9 mouse cellular contexts compared by ENCODE assay signal in the genomic region with DNA sequence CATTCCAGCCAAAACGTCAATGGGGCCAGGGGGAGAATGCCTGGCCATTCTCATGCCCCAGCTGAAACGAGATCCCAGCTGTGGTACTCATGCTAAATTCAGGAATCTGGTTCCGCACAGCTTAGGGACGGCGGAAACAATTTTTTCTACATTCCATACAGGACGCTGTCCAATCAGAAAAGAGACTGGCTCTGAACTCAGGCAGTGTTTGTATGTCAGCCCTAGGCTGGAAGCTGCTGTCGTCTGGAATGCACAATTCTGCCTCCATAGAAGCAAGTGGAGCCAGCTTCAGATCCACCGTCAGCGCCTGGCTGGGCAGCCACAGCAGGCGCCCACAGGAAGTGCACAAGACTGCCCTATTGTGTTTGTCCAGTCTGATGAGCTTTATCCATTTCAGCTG. TPM values are rescaled to one million over a fixed set of nuclear protein-coding genes. Genes with fewer than 3 reads are reported as not detected.
DNase-seq lines count a peak whose midpoint lies in the region; ATAC-seq lines count a peak whose summit lies in the region.
"Had no signal": no experiment of that assay in that cellular context is flagged by ENCODE, and none has a peak within 500 bp of the region (broad histone marks: within the 10 kb centered on the region; RNA-seq: fewer than 3 reads in every experiment).

No protein-coding gene starts in this region.

- no peak for DNase-seq in heart, embryonic 10.5 days (ENCODE audit: low spot score)
- DNase-seq in heart, adult 8-10 months (ENCODE audit: low spot score): no peak
- DNase-seq in heart, postnatal 4 days: peak; percentile 58
- no peak for DNase-seq in left cerebral cortex, postnatal 10 days (ENCODE audit: extremely low spot score in 1 of 2, low spot score in 2 of 2)
- no peak for DNase-seq in layer of hippocampus, postnatal 10 days (ENCODE audit: low spot score in 2 of 2)
- no peak for DNase-seq in right cerebral cortex, postnatal 14 days

- H3K9me3 ChIP-seq in heart, embryonic 10.5 days: no peaks in the 10 kb centered on the region
- no peaks in the 10 kb centered on the region for H3K9me3 ChIP-seq in limb, embryonic 15.5 days
- H3K9me3 ChIP-seq in neural tube, embryonic 15.5 days (replicated peaks): no peaks in the 10 kb centered on the region

- intact Hi-C loops in left cerebral cortex, postnatal 10 days (cut with DNase I): no loop called here

- ATAC-seq in limb, embryonic 15.5 days (ENCODE audit: insufficient number of reproducible peaks, low FRiP score, low TSS enrichment, low read depth): peak; percentile 81
- ATAC-seq in neural tube, embryonic 15.5 days (ENCODE audit: low FRiP score): no peak

- H3K9ac ChIP-seq in limb, embryonic 15.5 days: no peak overlapping the region
- H3K9ac ChIP-seq in neural tube, embryonic 15.5 days (replicated peaks): no peak overlapping the region

- H3K4me3 ChIP-seq in heart, embryonic 10.5 days: no peak overlapping the region
- H3K4me3 ChIP-seq in limb, embryonic 15.5 days: no peak overlapping the region
- no peak overlapping the region for H3K4me3 ChIP-seq in neural tube, embryonic 15.5 days (replicated peaks)

- H3K27ac ChIP-seq in heart, embryonic 10.5 days: peak overlapping the region; percentile 59
- peak overlapping the region; percentile 79 for H3K27ac ChIP-seq in limb, embryonic 15.5 days
- peak overlapping the region; percentile 60 for H3K27ac ChIP-seq in neural tube, embryonic 15.5 days (replicated peaks)

- no peaks in the 10 kb centered on the region for H3K36me3 ChIP-seq in heart, embryonic 10.5 days
- H3K36me3 ChIP-seq in limb, embryonic 15.5 days: no peaks in the 10 kb centered on the region
- no peaks in the 10 kb centered on the region for H3K36me3 ChIP-seq in neural tube, embryonic 15.5 days

- no peaks in the 10 kb centered on the region for H3K27me3 ChIP-seq in heart, embryonic 10.5 days (ENCODE audit: insufficient read depth, poor library complexity, severe bottlenecking)
- no peaks in the 10 kb centered on the region for H3K27me3 ChIP-seq in limb, embryonic 15.5 days
- no peaks in the 10 kb centered on the region for H3K27me3 ChIP-seq in neural tube, embryonic 15.5 days (replicated peaks)

- no peak overlapping the region for H3K4me2 ChIP-seq in limb, embryonic 15.5 days
- no peak overlapping the region for H3K4me2 ChIP-seq in neural tube, embryonic 15.5 days

- WGBS in heart, embryonic 10.5 days: 19% methylated on average over 10 of the region's 10 CpGs
- 6% methylated on average over 10 of the region's 10 CpGs for WGBS in limb, embryonic 15.5 days
- 34% methylated on average over 10 of the region's 10 CpGs for WGBS in neural tube, embryonic 15.5 days

- peaks cover 47% of the 10 kb centered on the region for H3K4me1 ChIP-seq in heart, embryonic 10.5 days
- peaks cover 32% of the 10 kb centered on the region for H3K4me1 ChIP-seq in limb, embryonic 15.5 days
- peaks cover 14% of the 10 kb centered on the region for H3K4me1 ChIP-seq in neural tube, embryonic 15.5 days

RNA-seq across cellular contexts. Expression of a gene that starts 5.6 kb away (rescaled TPM):
- 43.7 and 53.9 TPM in 2 replicates for polyA plus RNA-seq in heart, embryonic 10.5 days (2016; fragmentation: Nextera tagmentation; extraction: Ambion mirVana)
- total RNA-seq in heart, adult 8-10 months (2022): 100 to 1,000 TPM; 188 to 246 (median 219) TPM
- total RNA-seq in heart, postnatal 4 days (2021): 100 to 1,000 TPM; 142 to 153 TPM
- polyA plus RNA-seq in limb, embryonic 15.5 days (2015; fragmentation: Nextera tagmentation; extraction: Ambion mirVana): 40.7 and 41.8 TPM in 2 replicates
- 130 and 158 TPM in 2 replicates for polyA plus RNA-seq in neural tube, embryonic 15.5 days (2015; fragmentation: Nextera tagmentation; extraction: Ambion mirVana)
- total RNA-seq in left cerebral cortex, postnatal 10 days (2021): 100 to 1,000 TPM; 103 to 108 TPM
- 10 to 100 TPM; 83.7 to 84.2 TPM for total RNA-seq in layer of hippocampus, postnatal 10 days (2021)

RNA-seq across cellular contexts. Expression of a gene that starts 15.4 kb away (rescaled TPM):
- 0.02 TPM in 1 of 2 replicates, not detected in the other for polyA plus RNA-seq in heart, embryonic 10.5 days (2016; fragmentation: Nextera tagmentation; extraction: Ambion mirVana)
- total RNA-seq in heart, adult 8-10 months (2022): under 1 TPM; 0.08 to 0.17 (median 0.14) TPM
- under 1 TPM; 0.81 to 0.92 TPM for total RNA-seq in heart, postnatal 4 days (2021)
- polyA plus RNA-seq in limb, embryonic 15.5 days (2015; fragmentation: Nextera tagmentation; extraction: Ambion mirVana): 0.05 and 0.06 TPM in 2 replicates
- polyA plus RNA-seq in neural tube, embryonic 15.5 days (2015; fragmentation: Nextera tagmentation; extraction: Ambion mirVana): 0.03 and 0.11 TPM in 2 replicates
- total RNA-seq in left cerebral cortex, postnatal 10 days (2021): 1 to 10 TPM; 1.3 to 2.0 TPM
- 1 to 10 TPM in 1 of 2 experiments, under 1 TPM in 1; 0.78 to 1.1 TPM for total RNA-seq in layer of hippocampus, postnatal 10 days (2021)
- total RNA-seq: CH12.LX had no signal

RNA-seq across cellular contexts. Expression of a gene that starts 42.2 kb away (rescaled TPM):
- 32.7 and 34.7 TPM in 2 replicates for polyA plus RNA-seq in heart, embryonic 10.5 days (2016; fragmentation: Nextera tagmentation; extraction: Ambion mirVana)
- 10 to 100 TPM; 22.4 to 26.2 (median 25.4) TPM for total RNA-seq in heart, adult 8-10 months (2022)
- 10 to 100 TPM; 16.1 to 16.6 TPM for total RNA-seq in heart, postnatal 4 days (2021)
- polyA plus RNA-seq in limb, embryonic 15.5 days (2015; fragmentation: Nextera tagmentation; extraction: Ambion mirVana): 25.4 TPM in 2 replicates
- polyA plus RNA-seq in neural tube, embryonic 15.5 days (2015; fragmentation: Nextera tagmentation; extraction: Ambion mirVana): 29.8 and 33.4 TPM in 2 replicates
- total RNA-seq in left cerebral cortex, postnatal 10 days (2021): 10 to 100 TPM; 26.7 to 27.6 TPM
- 10 to 100 TPM; 26.6 to 27.1 TPM for total RNA-seq in layer of hippocampus, postnatal 10 days (2021)

RNA-seq across cellular contexts. Expression of a gene that starts 51.0 kb away (rescaled TPM):
- 0.31 and 0.62 TPM in 2 replicates for polyA plus RNA-seq in heart, embryonic 10.5 days (2016; fragmentation: Nextera tagmentation; extraction: Ambion mirVana)
- 1 to 10 TPM in 3 of 4 experiments, under 1 TPM in 1; 0.54 to 2.2 (median 1.7) TPM for total RNA-seq in heart, adult 8-10 months (2022)
- under 1 TPM; 0.60 to 0.95 TPM for total RNA-seq in heart, postnatal 4 days (2021)
- 0.83 and 1.1 TPM in 2 replicates for polyA plus RNA-seq in limb, embryonic 15.5 days (2015; fragmentation: Nextera tagmentation; extraction: Ambion mirVana)
- polyA plus RNA-seq in neural tube, embryonic 15.5 days (2015; fragmentation: Nextera tagmentation; extraction: Ambion mirVana): 2.1 and 2.5 TPM in 2 replicates
- 1 to 10 TPM; 2.1 to 2.9 TPM for total RNA-seq in left cerebral cortex, postnatal 10 days (2021)
- total RNA-seq in layer of hippocampus, postnatal 10 days (2021): 1 to 10 TPM; 2.0 to 2.6 TPM
